Mouse (Mus musculus): ENCODE measurements around the gene Ifi214.
"Not testable (repeated sequence)": the region's sequence is repeated elsewhere in the genome, so short reads cannot be mapped to it uniquely, and the experiment has no call there.

Gene Ifi214

GRCm38 (mm10) chr1:173535791-173536190 is at the start of gene Ifi214:
TSS of gene Ifi214 (minus strand) at chr1:173535957.
- not testable (repeated sequence) for DNase-seq (ENCODE audit: low spot score)

GRCm38 (mm10) chr1:173579921-173580585 is 44.3 kb upstream of the Ifi214 start:
- no peak for DNase-seq (ENCODE audit: low spot score)

GRCm38 (mm10) chr1:173579079-173579478 is 43.3 kb upstream of the Ifi214 start:
- no peak for DNase-seq (ENCODE audit: low spot score)

GRCm38 (mm10) chr1:173550491-173551050 is 14.8 kb upstream of the Ifi214 start:
- DNase-seq (ENCODE audit: low spot score) = not testable (repeated sequence)

- not testable (repeated sequence) for DNase-seq (ENCODE audit: low spot score)
These were observed 13.0 kb upstream of the Ifi214 start for GRCm38 (mm10) chr1:173548798-173549197.

- DNase-seq (ENCODE audit: low spot score) = no peak
These were observed 14.3 kb downstream of the Ifi214 start for GRCm38 (mm10) chr1:173521452-173521851.

GRCm38 (mm10) chr1:173510595-173510994 is 25.2 kb downstream of the Ifi214 start:
- DNase-seq (ENCODE audit: low spot score) = not testable (repeated sequence)

- DNase-seq (ENCODE audit: low spot score) = not testable (repeated sequence)
These were observed 44.3 kb downstream of the Ifi214 start for GRCm38 (mm10) chr1:173491483-173491882.

GRCm38 (mm10) chr1:173490812-173491480 is 44.8 kb downstream of the Ifi214 start, which contains the start of gene Ifi206:
TSS of gene Ifi206 (minus strand) at chr1:173491041.
- DNase-seq (ENCODE audit: low spot score) = not testable (repeated sequence)

GRCm38 (mm10) chr1:173481182-173481574 is 54.6 kb downstream of the Ifi214 start:
- DNase-seq (ENCODE audit: low spot score) = not testable (repeated sequence)

GRCm38 (mm10) chr1:173480399-173481181 is 55.2 kb downstream of the Ifi214 start:
- not testable (repeated sequence) for DNase-seq (ENCODE audit: low spot score)
